Mouse (Mus musculus) mouse embryonic stem cell (cell line): ENCODE measurements around the gene Marveld2.

Experiments
- in situ Hi-C, 2 experiments: fragments of 300-500 bp; cut with MboI; formaldehyde crosslinking; loops; 1 replicate in 1 of 2; 3 replicates in 1 of 2; pipeline ENCODE4 v1.14.3; 2019 to 2020; ENCODE audit warnings: low sequenced_read_pairs in 2 of 2, low pct_unique_long_range_greater_than_20kb in 1 of 2, mixed read lengths in 1 of 2; ENCODE audit not compliant: unreplicated experiment in 1 of 2

Marveld2 gene

GRCm38 (mm10) chr13:100616181-100617087, at the start of gene Marveld2:
Gene Marveld2 (minus strand): TSS chr13:100616971.
- in situ Hi-C loops = loop anchor here in 1 of 2 experiments (25.0 kb wide), 1 partner anchor 529 kb away; no protein-coding TSS in a partner anchor

- in situ Hi-C loops = no loop called here
Measured at GRCm38 (mm10) chr13:100659864-100660456, 43.2 kb upstream of the Marveld2 start.

GRCm38 (mm10) chr13:100658091-100658490, 41.3 kb upstream of the Marveld2 start:
- in situ Hi-C loops = no loop called here

GRCm38 (mm10) chr13:100651439-100652186, 34.8 kb upstream of the Marveld2 start, which contains the start of gene Taf9:
Gene Taf9 (plus strand): TSS chr13:100651579.
- in situ Hi-C loops = no loop called here

GRCm38 (mm10) chr13:100650550-100651438, 34.0 kb upstream of the Marveld2 start, which contains the start of the genes Ak6 and Rad17:
Gene Ak6 (plus strand): TSS chr13:100650979.
Gene Rad17 (minus strand): TSS chr13:100651051.
- in situ Hi-C loops = no loop called here

DNA sequence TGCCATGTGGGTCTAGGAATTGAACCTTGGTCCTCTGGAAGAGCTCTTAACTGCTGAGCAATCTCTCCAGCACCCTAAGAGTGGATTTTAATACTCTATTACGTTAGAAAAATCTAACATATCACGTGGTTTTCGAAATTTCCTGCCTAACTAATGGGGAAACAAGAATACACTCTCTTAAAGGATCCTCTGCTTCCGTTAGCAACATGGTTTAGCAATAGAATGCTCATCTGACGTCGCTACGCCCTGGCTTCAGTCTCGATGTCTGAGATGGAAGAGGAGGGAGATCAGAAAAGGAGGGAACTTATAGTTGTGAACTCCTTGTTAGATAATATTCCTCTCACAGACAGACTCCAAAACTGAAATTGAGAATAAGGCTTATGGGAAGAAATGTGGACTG, 31.5 kb upstream of the Marveld2 start:
- in situ Hi-C loops = loop anchor here in 1 of 2 experiments (25.0 kb wide), 1 partner anchor 611 kb away; no protein-coding TSS in a partner anchor

GRCm38 (mm10) chr13:100642471-100643209, 25.9 kb upstream of the Marveld2 start:
- in situ Hi-C loops = loop anchor here in 1 of 2 experiments (25.0 kb wide), 1 partner anchor 605 kb away; no protein-coding TSS in a partner anchor

GRCm38 (mm10) chr13:100634106-100634691, 17.4 kb upstream of the Marveld2 start:
- in situ Hi-C loops = loop anchor here in 1 of 2 experiments (25.0 kb wide), 1 partner anchor 597 kb away; no protein-coding TSS in a partner anchor

DNA sequence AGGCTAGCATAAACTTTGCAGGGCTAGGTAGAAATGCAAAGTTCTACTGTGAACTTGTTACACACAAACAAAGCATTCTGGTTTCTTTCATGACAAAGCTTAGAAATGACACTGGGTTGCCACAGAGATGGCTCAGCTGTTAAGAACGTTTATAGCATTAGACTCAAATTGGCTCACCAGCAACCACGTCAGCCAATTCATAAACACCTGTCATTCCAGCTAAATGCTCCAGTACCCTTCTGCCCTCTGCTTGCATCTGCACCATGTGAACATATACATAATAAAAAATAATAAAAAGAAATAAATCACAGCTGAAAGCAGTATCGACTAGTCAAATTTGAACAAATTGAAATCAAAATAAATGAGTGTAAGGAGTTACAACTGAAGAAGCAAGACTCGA, 5.5 kb upstream of the Marveld2 start:
- in situ Hi-C loops = loop anchor here in 1 of 2 experiments (25.0 kb wide), 1 partner anchor 535 kb away; no protein-coding TSS in a partner anchor

- in situ Hi-C loops = loop anchor here in 1 of 2 experiments (25.0 kb wide), 1 partner anchor 530 kb away; no protein-coding TSS in a partner anchor
Measured at GRCm38 (mm10) chr13:100617583-100617982, 812 bp upstream of the Marveld2 start.

DNA sequence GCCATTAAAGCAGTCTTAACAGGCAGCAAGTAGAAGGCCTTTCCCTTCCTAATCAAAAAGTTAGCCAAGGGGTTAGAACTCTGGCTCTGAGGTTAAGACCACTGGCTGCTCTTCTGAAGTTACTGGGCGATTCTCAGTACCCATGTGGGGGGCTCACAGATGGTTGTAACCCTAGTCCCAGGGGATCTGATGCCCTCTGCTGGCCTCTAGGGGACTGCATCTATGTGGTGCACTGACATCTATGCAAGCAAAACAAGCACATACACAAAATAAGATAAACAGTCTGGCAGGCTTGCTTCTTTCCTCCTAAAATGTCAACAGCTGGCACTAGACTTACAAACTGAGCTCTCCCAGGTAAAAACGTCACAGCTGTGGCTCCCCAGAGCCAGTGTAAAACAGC, 3.9 kb downstream of the Marveld2 start:
- in situ Hi-C loops = loop anchor here in 1 of 2 experiments (25.0 kb wide), 1 partner anchor 526 kb away; no protein-coding TSS in a partner anchor

DNA sequence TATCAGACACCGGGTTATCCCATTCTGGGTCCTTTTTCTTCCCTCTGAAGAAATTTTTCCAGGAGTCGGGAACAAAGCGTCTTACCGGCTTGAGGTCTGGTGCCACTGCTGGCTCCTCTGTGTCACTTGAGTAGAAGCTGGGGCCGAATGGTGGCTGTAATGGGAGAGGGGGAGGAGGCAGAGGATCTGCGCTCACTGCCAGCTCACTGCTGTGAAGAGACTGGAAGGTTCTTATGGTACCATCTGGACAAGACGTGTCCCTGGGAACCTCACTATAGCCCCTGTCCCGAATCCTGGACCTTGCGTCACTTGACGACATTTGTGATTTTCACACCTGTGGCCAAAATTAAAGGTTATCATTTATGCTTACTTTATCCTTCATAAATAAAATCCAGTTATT, 4.5 kb downstream of the Marveld2 start:
- in situ Hi-C loops = loop anchor here in 1 of 2 experiments (25.0 kb wide), 1 partner anchor 525 kb away; no protein-coding TSS in a partner anchor

DNA sequence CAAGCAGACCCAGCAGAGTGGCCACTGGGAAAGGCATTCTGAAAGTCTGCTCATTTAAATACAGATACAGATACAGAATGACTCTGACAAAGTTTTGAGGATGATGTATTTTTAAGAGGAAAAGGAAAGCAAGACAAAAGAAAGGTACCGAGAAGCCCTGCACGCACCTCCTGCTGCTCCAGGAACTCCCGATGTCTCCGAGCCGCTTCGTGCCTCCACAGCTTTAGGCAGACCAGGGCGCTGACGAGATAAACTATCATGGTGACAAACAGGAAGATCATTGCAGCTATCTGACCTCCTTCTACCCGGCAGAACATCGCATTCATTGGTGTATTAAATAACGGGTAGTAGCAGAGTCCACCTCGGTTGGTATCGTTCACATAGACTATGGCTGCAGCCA, 5.5 kb downstream of the Marveld2 start:
- in situ Hi-C loops = loop anchor here in 1 of 2 experiments (25.0 kb wide), 1 partner anchor 524 kb away; no protein-coding TSS in a partner anchor

GRCm38 (mm10) chr13:100607756-100608155, 9.0 kb downstream of the Marveld2 start:
- in situ Hi-C loops = loop anchor here in 1 of 2 experiments (25.0 kb wide), 1 partner anchor 520 kb away; no protein-coding TSS in a partner anchor

GRCm38 (mm10) chr13:100605845-100606244, 10.9 kb downstream of the Marveld2 start:
- in situ Hi-C loops = loop anchor here in 1 of 2 experiments (25.0 kb wide), 1 partner anchor 519 kb away; no protein-coding TSS in a partner anchor

DNA sequence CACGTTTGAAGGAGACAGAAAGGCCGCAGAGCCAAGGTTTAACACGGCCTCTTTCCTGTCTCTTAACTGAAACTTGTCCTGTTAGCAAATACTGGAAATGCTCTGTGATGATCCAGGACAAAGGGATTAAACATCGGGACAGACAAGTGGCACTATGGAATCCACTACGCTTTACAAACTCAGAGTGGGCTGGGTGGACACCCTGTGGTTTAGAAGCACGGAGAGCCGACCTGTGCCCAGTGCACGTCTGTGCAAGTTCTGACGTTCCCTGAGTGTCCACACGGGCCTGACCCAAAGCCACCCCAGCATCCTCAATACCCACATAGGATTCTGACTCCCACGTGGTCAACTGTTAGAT, 13.1 kb downstream of the Marveld2 start:
- in situ Hi-C loops = loop anchor here in 1 of 2 experiments (25.0 kb wide), 1 partner anchor 516 kb away; no protein-coding TSS in a partner anchor
